Mouse (Mus musculus) testis, adult 2 months (tissue): ENCODE results near the gene Rnf145.

Experiments used
- CTCF ChIP-seq: fragments of 200-500 bp; IDR thresholded peaks from 2 replicates; pipeline ENCODE4 v1.5.1; 2012; ENCODE audit warnings: low read depth, mild to moderate bottlenecking, inconsistent platforms, low read length, moderate library complexity; ENCODE audit not compliant: control insufficient read depth, insufficient read depth, insufficient replicate concordance
- POLR2A ChIP-seq: fragments of 200-500 bp; IDR thresholded peaks from 2 replicates; pipeline ENCODE4 v1.6.1; 2012; ENCODE audit warnings: low read depth, mild to moderate bottlenecking, inconsistent platforms, low read length, moderate library complexity; ENCODE audit not compliant: control insufficient read depth

GRCm38 (mm10) chr11:44500966-44501365, 17.8 kb upstream of the Rnf145 start:
- TF ChIP-seq POLR2A (no peak), CTCF (no peak)
